Mouse (Mus musculus): Measurements from ENCODE around the gene Notch4.

DNA sequence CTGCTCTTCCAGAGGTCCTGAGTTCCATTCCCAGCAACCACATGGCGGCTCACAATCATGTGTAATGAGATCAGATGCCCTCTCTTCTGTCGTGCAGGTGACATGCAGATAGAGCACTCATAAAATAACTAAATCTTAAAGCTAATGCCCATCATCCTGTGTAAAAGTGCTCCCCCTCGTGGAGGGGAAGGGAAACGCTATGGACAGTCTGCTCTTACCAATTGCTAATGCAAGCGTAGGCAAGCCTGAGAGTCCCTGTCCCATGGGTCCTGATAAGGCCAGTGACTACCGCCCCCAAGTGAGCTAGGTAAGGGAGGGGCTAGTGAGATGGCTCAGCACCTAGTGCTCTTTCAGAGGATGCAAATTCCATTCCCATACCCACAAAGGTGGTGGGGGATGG is 54.9 kb downstream of the Notch4 start:
- peak; percentile 79 for TF ChIP-seq CTCF (IDR thresholded peaks at IDR 0.05; ENCODE audit: borderline replicate concordance, insufficient read depth, low read depth, low read length)
- no peak for TF ChIP-seq POLR2A (IDR thresholded peaks at IDR 0.05; ENCODE audit: borderline replicate concordance, insufficient read depth, low read length)

All from cerebellum, adult 2 months (tissue).